Comparison of ENCODE assay signal across 8 mouse cellular contexts in genomic region chr9:44318826-44319095, GRCm38 (mm10). TPM values are rescaled to one million over a fixed set of nuclear protein-coding genes. Genes with fewer than 3 reads are reported as not detected.
A peak's percentile ranks its signal among the peaks of the same experiment; 100 is the strongest.
DNase-seq lines count a peak whose midpoint lies in the region; ATAC-seq lines count a peak whose summit lies in the region.

No protein-coding gene starts in this region.

- DNase-seq in heart, adult 11 months = no peak
- DNase-seq in embryonic facial prominence, embryonic 10.5 days (ENCODE audit: low spot score) = no peak
- DNase-seq in midbrain, embryonic 10.5 days (ENCODE audit: low spot score) = no peak
- DNase-seq in gastrocnemius, postnatal 10 days = no peak
- DNase-seq in embryo, embryonic 10.5 days (ENCODE audit: low spot score) = no peak

- peak overlapping the region; percentile 95 for H3K9ac ChIP-seq in heart, embryonic 13.5 days
- H3K9ac ChIP-seq in intestine, embryonic 16.5 days (ENCODE audit: low read depth, low read length) = peak overlapping the region; percentile 86

- peak overlapping the region; percentile 94 for H3K4me3 ChIP-seq in heart, embryonic 13.5 days
- peak overlapping the region; percentile 86 for H3K4me3 ChIP-seq in embryonic facial prominence, embryonic 10.5 days
- peak overlapping the region; percentile 90 for H3K4me3 ChIP-seq in intestine, embryonic 16.5 days (ENCODE audit: low read length)
- H3K4me3 ChIP-seq in midbrain, embryonic 10.5 days = peak overlapping the region; percentile 84

- H3K9me3 ChIP-seq in heart, embryonic 13.5 days = no peaks in the 10 kb centered on the region
- no peaks in the 10 kb centered on the region for H3K9me3 ChIP-seq in embryonic facial prominence, embryonic 10.5 days
- H3K9me3 ChIP-seq in intestine, embryonic 16.5 days (ENCODE audit: control insufficient read depth, low read length) = no peaks in the 10 kb centered on the region
- H3K9me3 ChIP-seq in midbrain, embryonic 10.5 days (replicated peaks) = no peaks in the 10 kb centered on the region

- peak overlapping the region; percentile 98 for H3K4me2 ChIP-seq in heart, embryonic 13.5 days
- H3K4me2 ChIP-seq in intestine, embryonic 16.5 days (ENCODE audit: low read depth, low read length) = peak overlapping the region; percentile 88

- 28% methylated on average over 3 of the region's 3 CpGs for WGBS in heart, embryonic 13.5 days
- 36% methylated on average over 3 of the region's 3 CpGs for WGBS in embryonic facial prominence, embryonic 10.5 days
- 32% methylated on average over 3 of the region's 3 CpGs for WGBS in intestine, embryonic 16.5 days
- 30% methylated on average over 3 of the region's 3 CpGs for WGBS in midbrain, embryonic 10.5 days

- ATAC-seq in heart, embryonic 13.5 days (ENCODE audit: extremely low read depth, insufficient number of reproducible peaks, low FRiP score, low TSS enrichment) = no peak
- ATAC-seq in intestine, embryonic 16.5 days = no peak
- no peak for ATAC-seq in activated CD4-positive, CD25-positive, alpha-beta regulatory T cell, adult 4 months

- peaks cover 36% of the 10 kb centered on the region for H3K36me3 ChIP-seq in heart, embryonic 13.5 days
- H3K36me3 ChIP-seq in embryonic facial prominence, embryonic 10.5 days (replicated peaks) = peaks cover 34% of the 10 kb centered on the region
- 0 out of 2 replicates have a peak, but pooled peaks cover 3% of the 10 kb centered on the region for H3K36me3 ChIP-seq in intestine, embryonic 16.5 days (ENCODE audit: control insufficient read depth, insufficient read depth, low read length)
- peaks cover 39% of the 10 kb centered on the region for H3K36me3 ChIP-seq in midbrain, embryonic 10.5 days

- peaks cover 31% of the 10 kb centered on the region for H3K4me1 ChIP-seq in heart, embryonic 13.5 days
- peaks cover 33% of the 10 kb centered on the region for H3K4me1 ChIP-seq in embryonic facial prominence, embryonic 10.5 days
- H3K4me1 ChIP-seq in intestine, embryonic 16.5 days (ENCODE audit: control insufficient read depth, insufficient read depth, low read length) = peaks cover 18% of the 10 kb centered on the region
- peaks cover 44% of the 10 kb centered on the region for H3K4me1 ChIP-seq in midbrain, embryonic 10.5 days

- H3K27me3 ChIP-seq in heart, embryonic 13.5 days (replicated peaks) = no peaks in the 10 kb centered on the region
- H3K27me3 ChIP-seq in embryonic facial prominence, embryonic 10.5 days (replicated peaks; ENCODE audit: low read depth, poor library complexity, severe bottlenecking) = peaks cover 10% of the 10 kb centered on the region
- no peaks in the 10 kb centered on the region for H3K27me3 ChIP-seq in intestine, embryonic 16.5 days (replicated peaks; ENCODE audit: control insufficient read depth, insufficient read depth, low read length)
- H3K27me3 ChIP-seq in midbrain, embryonic 10.5 days (ENCODE audit: low read depth, poor library complexity, severe bottlenecking) = peaks cover 13% of the 10 kb centered on the region; the same call in 1 of the 2 replicates

- no peak overlapping the region for H3K27ac ChIP-seq in heart, embryonic 13.5 days (replicated peaks)
- H3K27ac ChIP-seq in embryonic facial prominence, embryonic 10.5 days (replicated peaks) = no peak overlapping the region
- peak overlapping the region; percentile 78 for H3K27ac ChIP-seq in intestine, embryonic 16.5 days (ENCODE audit: low read length)
- no peak overlapping the region for H3K27ac ChIP-seq in midbrain, embryonic 10.5 days (replicated peaks)

RNA-seq across cellular contexts. Expression of gene C2cd2l, which starts 1.3 kb away (rescaled TPM):
- polyA plus RNA-seq in heart, embryonic 13.5 days (2015; fragmentation: Nextera tagmentation; extraction: Ambion mirVana) = 7.1 TPM in 2 replicates
- 6.8 and 7.8 TPM in 2 replicates for polyA plus RNA-seq in embryonic facial prominence, embryonic 10.5 days (2016; fragmentation: Nextera tagmentation; extraction: Ambion mirVana)
- 15.3 and 16.5 TPM in 2 replicates for polyA plus RNA-seq in intestine, embryonic 16.5 days (2015; fragmentation: Nextera tagmentation; extraction: Ambion mirVana)
- polyA plus RNA-seq in midbrain, embryonic 10.5 days (2016; fragmentation: Nextera tagmentation; extraction: Ambion mirVana) = 8.6 and 10.8 TPM in 2 replicates
- total RNA-seq in gastrocnemius, postnatal 10 days (2021) = 10 to 100 TPM in 1 of 2 experiments, 1 to 10 TPM in 1; 7.5 to 15.7 TPM
- polyA plus RNA-seq in activated CD4-positive, CD25-positive, alpha-beta regulatory T cell, adult 4 months (2017; shearing (Covaris generic)) = 1 to 10 TPM; 4.3 to 5.3 TPM

RNA-seq across cellular contexts. Expression of gene Dpagt1, which starts 7.1 kb away (rescaled TPM):
- polyA plus RNA-seq in heart, embryonic 13.5 days (2015; fragmentation: Nextera tagmentation; extraction: Ambion mirVana) = 33.4 and 34.4 TPM in 2 replicates
- polyA plus RNA-seq in embryonic facial prominence, embryonic 10.5 days (2016; fragmentation: Nextera tagmentation; extraction: Ambion mirVana) = 53.8 and 53.9 TPM in 2 replicates
- polyA plus RNA-seq in intestine, embryonic 16.5 days (2015; fragmentation: Nextera tagmentation; extraction: Ambion mirVana) = 39.3 and 42.7 TPM in 2 replicates
- polyA plus RNA-seq in midbrain, embryonic 10.5 days (2016; fragmentation: Nextera tagmentation; extraction: Ambion mirVana) = 45.6 and 47.5 TPM in 2 replicates
- total RNA-seq in gastrocnemius, postnatal 10 days (2021) = 10 to 100 TPM; 11.7 to 17.0 TPM
- polyA plus RNA-seq in activated CD4-positive, CD25-positive, alpha-beta regulatory T cell, adult 4 months (2017; shearing (Covaris generic)) = 10 to 100 TPM; 16.5 to 18.0 TPM

RNA-seq across cellular contexts. Expression of gene Hinfp, which starts 13.3 kb away (rescaled TPM):
- 14.9 and 16.0 TPM in 2 replicates for polyA plus RNA-seq in heart, embryonic 13.5 days (2015; fragmentation: Nextera tagmentation; extraction: Ambion mirVana)
- 29.6 and 31.4 TPM in 2 replicates for polyA plus RNA-seq in embryonic facial prominence, embryonic 10.5 days (2016; fragmentation: Nextera tagmentation; extraction: Ambion mirVana)
- polyA plus RNA-seq in intestine, embryonic 16.5 days (2015; fragmentation: Nextera tagmentation; extraction: Ambion mirVana) = 17.8 and 19.4 TPM in 2 replicates
- 29.4 and 35.8 TPM in 2 replicates for polyA plus RNA-seq in midbrain, embryonic 10.5 days (2016; fragmentation: Nextera tagmentation; extraction: Ambion mirVana)
- 10 to 100 TPM in 1 of 2 experiments, 1 to 10 TPM in 1; 9.8 to 11.0 TPM for total RNA-seq in gastrocnemius, postnatal 10 days (2021)
- 10 to 100 TPM; 18.1 to 21.7 TPM for polyA plus RNA-seq in activated CD4-positive, CD25-positive, alpha-beta regulatory T cell, adult 4 months (2017; shearing (Covaris generic))

RNA-seq across cellular contexts. Expression of gene H2afx, which starts 15.7 kb away (rescaled TPM):
- polyA plus RNA-seq in heart, embryonic 13.5 days (2015; fragmentation: Nextera tagmentation; extraction: Ambion mirVana) = 196 and 199 TPM in 2 replicates
- polyA plus RNA-seq in embryonic facial prominence, embryonic 10.5 days (2016; fragmentation: Nextera tagmentation; extraction: Ambion mirVana) = 601 and 615 TPM in 2 replicates
- 268 and 278 TPM in 2 replicates for polyA plus RNA-seq in intestine, embryonic 16.5 days (2015; fragmentation: Nextera tagmentation; extraction: Ambion mirVana)
- polyA plus RNA-seq in midbrain, embryonic 10.5 days (2016; fragmentation: Nextera tagmentation; extraction: Ambion mirVana) = 531 and 532 TPM in 2 replicates
- 10 to 100 TPM; 41.0 to 47.2 TPM for total RNA-seq in gastrocnemius, postnatal 10 days (2021)
- polyA plus RNA-seq in activated CD4-positive, CD25-positive, alpha-beta regulatory T cell, adult 4 months (2017; shearing (Covaris generic)) = 10 to 100 TPM; 29.0 to 36.5 TPM

RNA-seq across cellular contexts. Expression of gene Hmbs, which starts 25.3 kb away (rescaled TPM):
- polyA plus RNA-seq in heart, embryonic 13.5 days (2015; fragmentation: Nextera tagmentation; extraction: Ambion mirVana) = 135 and 149 TPM in 2 replicates
- polyA plus RNA-seq in embryonic facial prominence, embryonic 10.5 days (2016; fragmentation: Nextera tagmentation; extraction: Ambion mirVana) = 167 and 175 TPM in 2 replicates
- polyA plus RNA-seq in intestine, embryonic 16.5 days (2015; fragmentation: Nextera tagmentation; extraction: Ambion mirVana) = 134 and 155 TPM in 2 replicates
- 168 and 189 TPM in 2 replicates for polyA plus RNA-seq in midbrain, embryonic 10.5 days (2016; fragmentation: Nextera tagmentation; extraction: Ambion mirVana)
- 10 to 100 TPM; 29.2 to 31.0 TPM for total RNA-seq in gastrocnemius, postnatal 10 days (2021)
- 10 to 100 TPM; 27.6 to 33.4 TPM for polyA plus RNA-seq in activated CD4-positive, CD25-positive, alpha-beta regulatory T cell, adult 4 months (2017; shearing (Covaris generic))
